Mouse (Mus musculus) yolk sac, embryonic 10.5 days (tissue): Measurements from ENCODE around the gene Zdhhc5.

Experiments used
- DNase-seq: peaks from one replicate; pipeline ENCODE4 v3.0.0-alpha.2; 2017; ENCODE audit warnings: low spot score

Gene Zdhhc5

GRCm38 (mm10) chr2:84714811-84715561 is at the start of gene Zdhhc5:
Gene Zdhhc5 (minus strand): TSS chr2:84715180.
- peak; percentile 98 for DNase-seq

- DNase-seq = no peak
Measured at GRCm38 (mm10) chr2:84762818-84763217, 47.8 kb upstream of the Zdhhc5 start.

GRCm38 (mm10) chr2:84762295-84762694 is 47.3 kb upstream of the Zdhhc5 start:
- DNase-seq = no peak

- no peak for DNase-seq
Measured at GRCm38 (mm10) chr2:84761840-84762239, 46.9 kb upstream of the Zdhhc5 start.

GRCm38 (mm10) chr2:84761309-84761708 is 46.3 kb upstream of the Zdhhc5 start:
- no peak for DNase-seq

- no peak for DNase-seq
Measured at GRCm38 (mm10) chr2:84760777-84761176, 45.8 kb upstream of the Zdhhc5 start.

- DNase-seq = peak; percentile 36
Measured at GRCm38 (mm10) chr2:84758542-84759127, 43.7 kb upstream of the Zdhhc5 start.

GRCm38 (mm10) chr2:84757026-84757682 is 42.2 kb upstream of the Zdhhc5 start:
- DNase-seq = no peak

- DNase-seq = peak; percentile 71
Measured at GRCm38 (mm10) chr2:84756245-84756644, 41.3 kb upstream of the Zdhhc5 start.

GRCm38 (mm10) chr2:84750115-84750514 is 35.1 kb upstream of the Zdhhc5 start:
- DNase-seq = no peak

GRCm38 (mm10) chr2:84744126-84744525 is 29.1 kb upstream of the Zdhhc5 start:
- no peak for DNase-seq

- DNase-seq = peak; percentile 95
Measured at GRCm38 (mm10) chr2:84743561-84743960, 28.6 kb upstream of the Zdhhc5 start, which contains the start of gene Gm19426. Gene Gm19426 (minus strand): TSS chr2:84743655.

- DNase-seq = peak; percentile 95
Measured at GRCm38 (mm10) chr2:84742451-84743283, 27.7 kb upstream of the Zdhhc5 start.

GRCm38 (mm10) chr2:84741841-84742450 is 27.0 kb upstream of the Zdhhc5 start:
- no peak for DNase-seq

- peak; percentile 30 for DNase-seq
Measured at GRCm38 (mm10) chr2:84740608-84741333, 25.8 kb upstream of the Zdhhc5 start.

- DNase-seq = peak; percentile 83
Measured at GRCm38 (mm10) chr2:84738271-84738911, 23.4 kb upstream of the Zdhhc5 start.

GRCm38 (mm10) chr2:84737451-84737925 is 22.5 kb upstream of the Zdhhc5 start:
- DNase-seq = peak; percentile 64

GRCm38 (mm10) chr2:84736312-84737161 is 21.6 kb upstream of the Zdhhc5 start:
- DNase-seq = peak; percentile 23

- DNase-seq = peak; percentile 47
Measured at GRCm38 (mm10) chr2:84735346-84735920, 20.5 kb upstream of the Zdhhc5 start.
